7 mouse cellular contexts compared by ENCODE assay signal in the genomic region with DNA sequence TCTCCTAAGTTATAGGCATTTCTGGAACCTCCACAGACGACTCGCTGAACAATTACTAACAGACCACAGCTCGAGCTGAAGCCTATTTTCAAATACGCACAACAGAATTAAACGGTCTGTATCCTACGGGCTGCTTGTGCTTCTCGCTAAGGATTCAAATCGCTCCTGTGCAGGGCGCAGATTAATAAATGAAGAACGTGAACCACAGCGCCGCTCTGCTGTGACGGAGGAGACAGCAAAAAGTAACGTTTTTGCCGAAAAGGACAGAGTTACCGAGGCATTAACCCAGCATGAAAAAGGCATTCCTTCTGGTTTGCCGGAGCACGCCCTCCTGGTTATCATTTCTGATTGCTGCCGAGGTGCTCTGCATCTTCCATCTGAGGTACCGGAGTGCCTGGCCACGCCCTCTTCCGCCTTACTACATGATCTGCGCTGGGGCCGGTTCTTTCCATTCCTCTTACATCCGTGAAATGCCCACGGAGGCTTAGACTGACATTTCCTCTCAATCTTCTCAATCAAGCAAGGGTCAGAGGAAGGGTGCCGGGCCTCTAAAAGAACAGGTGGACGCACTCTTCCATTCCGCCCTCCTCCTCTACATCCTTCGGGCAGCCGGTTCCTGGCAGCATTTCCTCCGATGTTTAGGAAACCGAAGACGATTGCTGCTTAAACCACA.
DNase-seq lines count a peak whose midpoint lies in the region; ATAC-seq and TF ChIP-seq lines count a peak whose summit lies in the region.

No protein-coding gene starts in this region.

- TF ChIP-seq EP300 in lung, postnatal 0 days (IDR thresholded peaks at IDR 0.05): no peak

- TF ChIP-seq POLR2A in olfactory bulb, adult 2 months (IDR thresholded peaks at IDR 0.05; ENCODE audit: insufficient read depth, low read depth, low read length): no peak

- DNase-seq in lung, postnatal 0 days (ENCODE audit: low spot score): no peak
- DNase-seq in lung, postnatal 25 days (ENCODE audit: low spot score): no peak
- DNase-seq in gastrocnemius, postnatal 4 days (ENCODE audit: low spot score in 2 of 2): no peak
- no peak for DNase-seq in frontal cortex, postnatal 25 days (ENCODE audit: low spot score in 2 of 2)

- H3K9me3 ChIP-seq in lung, postnatal 0 days (ENCODE audit: low read length): no peaks in the 10 kb centered on the region
- no peaks in the 10 kb centered on the region for H3K9me3 ChIP-seq in embryonic facial prominence, embryonic 15.5 days (replicated peaks)
- no peaks in the 10 kb centered on the region for H3K9me3 ChIP-seq in intestine, embryonic 16.5 days (ENCODE audit: control insufficient read depth, low read length)

- 42% methylated on average over 34 of the region's 34 CpGs for WGBS in lung, postnatal 0 days
- 39% methylated on average over 34 of the region's 34 CpGs for WGBS in embryonic facial prominence, embryonic 15.5 days
- 52% methylated on average over 34 of the region's 34 CpGs for WGBS in intestine, embryonic 16.5 days
- WGBS in olfactory bulb, adult 2 months: 38% methylated on average over 34 of the region's 34 CpGs

- no peaks in the 10 kb centered on the region for H3K36me3 ChIP-seq in lung, postnatal 0 days (ENCODE audit: insufficient read depth, low read length)
- no peaks in the 10 kb centered on the region for H3K36me3 ChIP-seq in embryonic facial prominence, embryonic 15.5 days
- no peaks in the 10 kb centered on the region for H3K36me3 ChIP-seq in intestine, embryonic 16.5 days (ENCODE audit: control insufficient read depth, insufficient read depth, low read length)

- peak; percentile 51 for TF ChIP-seq CTCF in lung, postnatal 0 days (IDR thresholded peaks at IDR 0.05)
- no peak for TF ChIP-seq CTCF in olfactory bulb, adult 2 months (IDR thresholded peaks at IDR 0.05; ENCODE audit: insufficient read depth, low read depth, low read length)

- H3K9ac ChIP-seq in lung, postnatal 0 days (replicated peaks; ENCODE audit: low read depth): no peak overlapping the region
- no peak overlapping the region for H3K9ac ChIP-seq in embryonic facial prominence, embryonic 15.5 days
- H3K9ac ChIP-seq in intestine, embryonic 16.5 days (ENCODE audit: low read depth, low read length): no peak overlapping the region

- no peaks in the 10 kb centered on the region for H3K27me3 ChIP-seq in lung, postnatal 0 days (replicated peaks; ENCODE audit: insufficient read depth, low read length)
- H3K27me3 ChIP-seq in embryonic facial prominence, embryonic 15.5 days: no peaks in the 10 kb centered on the region
- no peaks in the 10 kb centered on the region for H3K27me3 ChIP-seq in intestine, embryonic 16.5 days (replicated peaks; ENCODE audit: control insufficient read depth, insufficient read depth, low read length)

- ATAC-seq in lung, postnatal 0 days: no peak
- no peak for ATAC-seq in embryonic facial prominence, embryonic 15.5 days (ENCODE audit: insufficient number of reproducible peaks, low FRiP score, low TSS enrichment, low read depth)
- ATAC-seq in intestine, embryonic 16.5 days: no peak

- H3K4me1 ChIP-seq in lung, postnatal 0 days (ENCODE audit: insufficient read depth, low read depth, low read length): no peaks in the 10 kb centered on the region
- no peaks in the 10 kb centered on the region for H3K4me1 ChIP-seq in embryonic facial prominence, embryonic 15.5 days
- H3K4me1 ChIP-seq in intestine, embryonic 16.5 days (ENCODE audit: control insufficient read depth, insufficient read depth, low read length): no peaks in the 10 kb centered on the region
- no peaks in the 10 kb centered on the region for H3K4me1 ChIP-seq in olfactory bulb, adult 2 months (ENCODE audit: control insufficient read depth, insufficient read depth, low read length)

- no peak overlapping the region; the same call in 1 of the 2 replicates for H3K4me3 ChIP-seq in lung, postnatal 0 days (ENCODE audit: low read depth, low read length)
- H3K4me3 ChIP-seq in embryonic facial prominence, embryonic 15.5 days (replicated peaks): peak overlapping the region; percentile 38
- peak overlapping the region; percentile 38 for H3K4me3 ChIP-seq in intestine, embryonic 16.5 days (ENCODE audit: low read length)
- peak overlapping the region; percentile 44 for H3K4me3 ChIP-seq in olfactory bulb, adult 2 months (ENCODE audit: insufficient read depth, low read depth, low read length)

- H3K27ac ChIP-seq in lung, postnatal 0 days (ENCODE audit: low read length): no peak overlapping the region
- no peak overlapping the region for H3K27ac ChIP-seq in embryonic facial prominence, embryonic 15.5 days (replicated peaks)
- H3K27ac ChIP-seq in intestine, embryonic 16.5 days (ENCODE audit: low read length): no peak overlapping the region
- no peak overlapping the region for H3K27ac ChIP-seq in olfactory bulb, adult 2 months (ENCODE audit: insufficient read depth, low read depth, low read length)

- peak overlapping the region; percentile 42; the same call in 1 of the 2 replicates for H3K4me2 ChIP-seq in lung, postnatal 0 days (replicated peaks; ENCODE audit: low read depth, low read length)
- peak overlapping the region; percentile 48 for H3K4me2 ChIP-seq in embryonic facial prominence, embryonic 15.5 days (replicated peaks)
- H3K4me2 ChIP-seq in intestine, embryonic 16.5 days (ENCODE audit: low read depth, low read length): peak overlapping the region; percentile 42
